Mouse (Mus musculus): ENCODE results near the gene Fbxw18. TPM values are rescaled to one million over a fixed set of nuclear protein-coding genes. Genes with fewer than 3 reads are reported as not detected.
"Not testable (repeated sequence)": the region's sequence is repeated elsewhere in the genome, so short reads cannot be mapped to it uniquely, and the experiment has no call there.

The Fbxw18 gene
- polyA plus RNA-seq (2014; fragmentation: Nextera tagmentation; extraction: Ambion mirVana), result 0.10 TPM in 1 of 2 replicates, not detected in the other

GRCm38 (mm10) chr9:109702600-109702999 lies at the start of gene Fbxw18:
TSS of gene Fbxw18 (minus strand) at chr9:109702700.
- ATAC-seq (ENCODE audit: low FRiP score); H3K9me3 ChIP-seq (ENCODE audit: control insufficient read depth, low read length); H3K36me3 ChIP-seq (ENCODE audit: control insufficient read depth, insufficient read depth, low read length); H3K4me3 ChIP-seq (ENCODE audit: low read depth, low read length); H3K27ac ChIP-seq (ENCODE audit: low read depth, low read length); H3K27me3 ChIP-seq (ENCODE audit: control insufficient read depth, insufficient read depth, low read length); H3K4me2 ChIP-seq (replicated peaks; ENCODE audit: low read depth, low read length); DNase-seq (ENCODE audit: low spot score); H3K9ac ChIP-seq (ENCODE audit: low read depth, low read length); H3K4me1 ChIP-seq (replicated peaks; ENCODE audit: control insufficient read depth, insufficient read depth, low read length): not testable (repeated sequence)
- 79% methylated on average over 4 of the region's 4 CpGs for WGBS

- H3K36me3 ChIP-seq (ENCODE audit: control insufficient read depth, insufficient read depth, low read length); H3K4me2 ChIP-seq (replicated peaks; ENCODE audit: low read depth, low read length); H3K27me3 ChIP-seq (ENCODE audit: control insufficient read depth, insufficient read depth, low read length); ATAC-seq (ENCODE audit: low FRiP score); H3K9me3 ChIP-seq (ENCODE audit: control insufficient read depth, low read length); H3K4me3 ChIP-seq (ENCODE audit: low read depth, low read length); DNase-seq (ENCODE audit: low spot score); H3K9ac ChIP-seq (ENCODE audit: low read depth, low read length); H3K4me1 ChIP-seq (replicated peaks; ENCODE audit: control insufficient read depth, insufficient read depth, low read length); H3K27ac ChIP-seq (ENCODE audit: low read depth, low read length): not testable (repeated sequence)
- 85% methylated on average over 3 of the region's 3 CpGs for WGBS
These were observed 43.5 kb upstream of the Fbxw18 start, which contains the start of gene Fbxw26 for GRCm38 (mm10) chr9:109745989-109746388. TSS of gene Fbxw26 (minus strand) at chr9:109746089.

GRCm38 (mm10) chr9:109685299-109685698 lies 17.2 kb downstream of the Fbxw18 start:
- WGBS, result 4% methylated on average over 1 of the region's 1 CpGs
- ATAC-seq (ENCODE audit: low FRiP score) (no peak), DNase-seq (ENCODE audit: low spot score) (peak; percentile 53)

GRCm38 (mm10) chr9:109664552-109664951 lies 37.9 kb downstream of the Fbxw18 start, which contains the start of gene Fbxw25:
TSS of gene Fbxw25 (minus strand) at chr9:109664652.
- DNase-seq (ENCODE audit: low spot score); ATAC-seq (ENCODE audit: low FRiP score); H3K4me3 ChIP-seq (ENCODE audit: low read depth, low read length); H3K9me3 ChIP-seq (ENCODE audit: control insufficient read depth, low read length); H3K27ac ChIP-seq (ENCODE audit: low read depth, low read length); H3K4me1 ChIP-seq (replicated peaks; ENCODE audit: control insufficient read depth, insufficient read depth, low read length); H3K9ac ChIP-seq (ENCODE audit: low read depth, low read length); H3K4me2 ChIP-seq (replicated peaks; ENCODE audit: low read depth, low read length); H3K36me3 ChIP-seq (ENCODE audit: control insufficient read depth, insufficient read depth, low read length); H3K27me3 ChIP-seq (ENCODE audit: control insufficient read depth, insufficient read depth, low read length): not testable (repeated sequence)
- 72% methylated on average over 2 of the region's 2 CpGs for WGBS

More at GRCm38 (mm10) chr9:109685299-109685698, 17.2 kb downstream of the Fbxw18 start:
- Histone ChIP-seq H3K27me3 (ENCODE audit: control insufficient read depth, insufficient read depth, low read length) (no peaks in the 10 kb centered on the region), H3K4me2 (replicated peaks; ENCODE audit: low read depth, low read length) (no peak overlapping the region), H3K27ac (ENCODE audit: low read depth, low read length) (no peak overlapping the region), H3K4me1 (replicated peaks; ENCODE audit: control insufficient read depth, insufficient read depth, low read length) (no peaks in the 10 kb centered on the region), H3K36me3 (ENCODE audit: control insufficient read depth, insufficient read depth, low read length) (no peaks in the 10 kb centered on the region), H3K9me3 (ENCODE audit: control insufficient read depth, low read length) (no peaks in the 10 kb centered on the region), H3K4me3 (ENCODE audit: low read depth, low read length) (no peak overlapping the region), H3K9ac (ENCODE audit: low read depth, low read length) (no peak overlapping the region)

Other genes starting within 250 kb of the Fbxw18 start
- gene Fbxw19, start 206.8 kb downstream of the Fbxw18 start, polyA plus RNA-seq (2014; fragmentation: Nextera tagmentation; extraction: Ambion mirVana), result 0.09 TPM in 1 of 2 replicates, not detected in the other
- not detected in 2 replicates for gene Fbxw15, start 134.4 kb downstream of the Fbxw18 start, polyA plus RNA-seq (2014; fragmentation: Nextera tagmentation; extraction: Ambion mirVana)
- not detected in 2 replicates for gene Fbxw24, start 76.6 kb downstream of the Fbxw18 start, polyA plus RNA-seq (2014; fragmentation: Nextera tagmentation; extraction: Ambion mirVana)
- 0.13 TPM in 1 of 2 replicates, not detected in the other for gene Fbxw25, start 38.0 kb downstream of the Fbxw18 start, polyA plus RNA-seq (2014; fragmentation: Nextera tagmentation; extraction: Ambion mirVana)
- not detected in 2 replicates for gene Fbxw26, start 43.4 kb upstream of the Fbxw18 start, polyA plus RNA-seq (2014; fragmentation: Nextera tagmentation; extraction: Ambion mirVana)
- gene Fbxw27, start 88.0 kb upstream of the Fbxw18 start, polyA plus RNA-seq (2014; fragmentation: Nextera tagmentation; extraction: Ambion mirVana), result not detected in 2 replicates
- gene Spink8, start 109.6 kb upstream of the Fbxw18 start, polyA plus RNA-seq (2014; fragmentation: Nextera tagmentation; extraction: Ambion mirVana), result not detected in 2 replicates
- gene Nme6, start 130.0 kb upstream of the Fbxw18 start, polyA plus RNA-seq (2014; fragmentation: Nextera tagmentation; extraction: Ambion mirVana), result 89.2 and 90.6 TPM in 2 replicates
- 0.28 and 0.31 TPM in 2 replicates for gene Camp, start 146.9 kb upstream of the Fbxw18 start, polyA plus RNA-seq (2014; fragmentation: Nextera tagmentation; extraction: Ambion mirVana)
- gene Cdc25a, start 172.9 kb upstream of the Fbxw18 start, polyA plus RNA-seq (2014; fragmentation: Nextera tagmentation; extraction: Ambion mirVana), result 24.6 and 33.5 TPM in 2 replicates
- gene Map4, start 228.8 kb upstream of the Fbxw18 start, polyA plus RNA-seq (2014; fragmentation: Nextera tagmentation; extraction: Ambion mirVana), result 78.9 and 98.7 TPM in 2 replicates